Mouse (Mus musculus) heart, postnatal 14 days (tissue): ENCODE results near the gene 4930402F06Rik. TPM values are rescaled to one million over a fixed set of nuclear protein-coding genes. Genes with fewer than 3 reads are reported as not detected.
A peak's percentile ranks its signal among the peaks of the same experiment; 100 is the strongest.

ENCODE experiments used
- DNase-seq, 2 experiments: peaks; one replicate each; pipeline ENCODE4 v3.0.0; 2021 to 2022
- intact Hi-C: fragments of 180-260 bp; cut with DNase I; formaldehyde crosslinking; loops from one replicate; pipeline ENCODE4 v1.15.1; 2025
- long read RNA-seq, 2 experiments: library from polyadenylated mRNA; stranded (forward); transcript quantifications; one replicate each; pipeline ENCODE4 v2.0.0; 2021
- total RNA-seq, 2 experiments: library from RNA; stranded (reverse); gene quantifications; 2 replicates each; pipeline ENCODE4 v1.2.3; 2021

The 4930402F06Rik gene
- not detected for total RNA-seq
- long read RNA-seq, experiment 1, result 0 reads
- long read RNA-seq, experiment 2, result 0 reads

DNA sequence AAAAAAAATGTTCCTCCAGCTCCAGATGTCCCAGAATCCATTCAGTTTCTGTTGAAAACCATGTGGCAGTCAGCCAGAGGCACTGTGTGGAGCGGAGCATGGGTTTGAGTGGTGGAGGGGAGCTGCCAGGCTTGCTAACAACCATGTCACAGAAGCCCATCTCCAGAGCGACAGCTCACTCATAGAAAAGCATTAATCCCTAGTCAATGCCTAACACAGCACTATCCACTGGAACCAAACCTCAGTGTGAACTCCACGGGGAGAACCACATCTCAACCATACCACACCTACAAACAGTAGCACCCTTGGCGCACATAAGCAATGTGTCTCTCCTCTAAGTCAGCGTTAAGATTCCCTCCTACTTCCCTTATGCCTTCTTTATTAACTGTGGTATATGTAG, at the start of gene 4930402F06Rik:
Gene 4930402F06Rik, minus strand, starts transcription at position 80 of the 400 bp plus-strand sequence.
- no peak for DNase-seq
- intact Hi-C loops, result loop anchor here (1.0 to 5.0 kb wide), 4 partner anchors 45 to 180 kb away; no protein-coding TSS in a partner anchor

GRCm38 (mm10) chr2:35446300-35446699, 49.3 kb upstream of the 4930402F06Rik start:
- intact Hi-C loops, result loop anchor here (2.0 kb wide), 1 partner anchor 15 kb away; no protein-coding TSS in a partner anchor
- DNase-seq, result no peak

DNA sequence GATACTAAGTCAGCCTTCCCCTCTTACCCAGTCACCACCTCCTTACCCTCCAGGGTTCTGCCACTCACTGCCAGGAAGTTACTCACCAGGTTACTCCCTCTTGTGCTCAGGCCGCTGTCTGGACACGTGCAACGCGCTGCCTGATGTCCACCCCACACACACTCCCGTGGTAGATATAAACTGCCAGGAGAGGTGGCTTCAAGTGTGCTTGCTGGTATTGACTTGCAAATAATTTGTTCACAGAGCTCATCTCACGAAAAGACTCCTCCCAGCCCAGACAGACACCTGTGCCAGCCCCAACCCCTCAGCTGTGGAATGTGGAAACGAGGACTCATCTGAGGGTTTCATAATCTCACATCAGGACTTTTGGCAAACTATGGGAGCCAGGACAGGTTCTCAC, 48.6 kb upstream of the 4930402F06Rik start:
- no peak for DNase-seq
- intact Hi-C loops, result loop anchor here (2.0 kb wide), 1 partner anchor 15 kb away; no protein-coding TSS in a partner anchor

GRCm38 (mm10) chr2:35444764-35445262, 47.8 kb upstream of the 4930402F06Rik start:
- DNase-seq, result no peak
- intact Hi-C loops, result no loop called here

- intact Hi-C loops, result no loop called here
- peak in 1 of 2 experiments; percentile 43 for DNase-seq
These were observed 47.2 kb upstream of the 4930402F06Rik start for GRCm38 (mm10) chr2:35443981-35444763.

GRCm38 (mm10) chr2:35443325-35443724, 46.4 kb upstream of the 4930402F06Rik start:
- no peak for DNase-seq
- intact Hi-C loops, result no loop called here

GRCm38 (mm10) chr2:35442079-35442478, 45.1 kb upstream of the 4930402F06Rik start:
- intact Hi-C loops, result no loop called here

GRCm38 (mm10) chr2:35441419-35441818, 44.4 kb upstream of the 4930402F06Rik start:
- DNase-seq, result no peak
- intact Hi-C loops, result no loop called here

More at GRCm38 (mm10) chr2:35442079-35442478, 45.1 kb upstream of the 4930402F06Rik start:
- peak in 1 of 2 experiments; percentile 26 for DNase-seq

- DNase-seq, result no peak
- intact Hi-C loops, result no loop called here
These were observed 43.5 kb upstream of the 4930402F06Rik start for GRCm38 (mm10) chr2:35440480-35440879.

DNA sequence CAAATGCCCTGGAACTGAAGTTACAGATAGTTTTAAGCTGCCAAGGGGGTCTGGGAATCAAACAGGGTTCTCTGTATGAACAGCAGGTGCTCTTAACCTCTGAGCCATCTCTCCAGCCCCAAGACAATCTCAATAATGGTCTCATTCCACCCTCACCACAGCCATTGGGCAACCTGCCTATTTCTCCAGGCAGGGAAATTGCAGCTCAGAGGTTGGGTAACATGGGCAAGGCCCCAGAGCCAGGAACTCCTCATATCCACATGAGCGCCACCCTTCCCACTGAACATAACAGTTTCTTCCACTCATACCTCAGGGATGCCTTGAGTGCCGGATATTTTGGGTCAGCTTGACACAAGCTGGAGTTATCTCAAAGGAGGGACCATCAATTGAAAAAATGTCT, 40.8 kb upstream of the 4930402F06Rik start:
- intact Hi-C loops, result no loop called here
- no peak for DNase-seq

- no peak for DNase-seq
- intact Hi-C loops, result loop anchor here (5.0 kb wide), 1 partner anchor 73 kb away; no protein-coding TSS in a partner anchor
These were observed 37.7 kb upstream of the 4930402F06Rik start for GRCm38 (mm10) chr2:35434576-35435123.

GRCm38 (mm10) chr2:35433428-35433827, 36.5 kb upstream of the 4930402F06Rik start:
- DNase-seq, result peak; percentile 40 to 49
- intact Hi-C loops, result loop anchor here (5.0 kb wide), 1 partner anchor 74 kb away; no protein-coding TSS in a partner anchor

DNA sequence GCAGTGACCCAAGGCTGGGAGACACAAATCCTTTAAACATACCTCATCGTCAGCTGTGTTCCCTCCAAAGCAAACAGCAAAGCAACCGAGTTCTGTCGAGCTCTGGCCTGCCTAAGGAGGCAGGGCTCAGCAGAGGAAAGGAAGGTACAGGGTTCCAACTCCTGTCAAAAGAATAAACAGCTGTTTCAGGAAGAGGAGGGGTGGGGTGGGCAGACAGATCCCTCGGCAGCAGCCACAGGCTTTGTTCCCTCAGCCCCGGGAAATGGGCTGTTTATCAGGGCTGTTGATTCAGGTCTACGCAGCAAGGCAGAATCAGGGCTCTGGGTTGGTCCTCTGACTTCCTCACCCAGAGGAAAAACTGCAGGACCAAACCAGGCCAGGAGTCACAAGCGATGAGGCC, 35.5 kb upstream of the 4930402F06Rik start:
- peak; percentile 46 to 58 for DNase-seq
- intact Hi-C loops, result loop anchor here (5.0 kb wide), 1 partner anchor 75 kb away; no protein-coding TSS in a partner anchor

GRCm38 (mm10) chr2:35432011-35432410, 35.0 kb upstream of the 4930402F06Rik start:
- peak in 1 of 2 experiments; percentile 42 for DNase-seq
- intact Hi-C loops, result loop anchor here (5.0 kb wide), 1 partner anchor 75 kb away; no protein-coding TSS in a partner anchor

DNA sequence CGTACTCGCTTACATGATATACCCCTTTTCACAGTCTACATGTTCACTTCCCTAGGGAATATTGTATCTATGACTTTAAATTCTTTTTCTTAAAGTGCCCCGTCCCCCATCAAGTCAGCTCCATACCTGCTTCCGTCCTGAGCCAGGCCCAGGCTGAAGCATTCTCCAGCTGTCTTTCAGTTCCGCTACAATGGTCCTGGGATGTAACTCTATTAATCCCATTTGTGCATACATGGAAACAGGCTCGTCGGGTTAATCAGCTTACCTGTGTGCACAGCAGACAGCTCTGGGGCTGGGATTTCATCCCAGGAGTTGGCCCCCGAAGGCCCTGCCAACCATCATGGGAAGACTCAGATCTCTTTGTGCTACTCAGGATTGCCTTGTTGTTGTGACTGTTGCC, 33.8 kb upstream of the 4930402F06Rik start:
- DNase-seq, result no peak
- intact Hi-C loops, result loop anchor here (5.0 kb wide), 1 partner anchor 76 kb away; no protein-coding TSS in a partner anchor

GRCm38 (mm10) chr2:35428615-35429300, 31.8 kb upstream of the 4930402F06Rik start:
- intact Hi-C loops, result no loop called here
- no peak for DNase-seq

DNA sequence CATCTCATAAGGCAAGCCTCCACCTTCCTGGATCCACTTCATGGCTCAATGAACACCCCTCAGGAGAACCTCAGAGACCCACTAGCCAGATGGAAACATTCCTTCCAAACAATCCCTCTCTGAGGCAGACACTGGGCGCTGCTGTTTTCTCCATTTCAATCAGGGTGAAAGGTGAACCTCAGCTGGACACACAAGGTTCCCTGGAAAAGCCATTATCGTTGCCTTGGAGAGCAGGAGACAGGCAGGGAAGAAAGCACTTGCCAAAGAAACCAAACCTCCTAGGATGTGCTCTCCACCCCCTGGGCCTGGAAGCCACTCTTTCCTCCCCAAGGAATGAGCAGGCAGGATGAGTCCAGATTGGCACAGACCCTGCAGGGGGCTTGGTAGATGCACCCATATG, 30.6 kb upstream of the 4930402F06Rik start:
- intact Hi-C loops, result no loop called here
- DNase-seq, result peak; percentile 33 to 44

DNA sequence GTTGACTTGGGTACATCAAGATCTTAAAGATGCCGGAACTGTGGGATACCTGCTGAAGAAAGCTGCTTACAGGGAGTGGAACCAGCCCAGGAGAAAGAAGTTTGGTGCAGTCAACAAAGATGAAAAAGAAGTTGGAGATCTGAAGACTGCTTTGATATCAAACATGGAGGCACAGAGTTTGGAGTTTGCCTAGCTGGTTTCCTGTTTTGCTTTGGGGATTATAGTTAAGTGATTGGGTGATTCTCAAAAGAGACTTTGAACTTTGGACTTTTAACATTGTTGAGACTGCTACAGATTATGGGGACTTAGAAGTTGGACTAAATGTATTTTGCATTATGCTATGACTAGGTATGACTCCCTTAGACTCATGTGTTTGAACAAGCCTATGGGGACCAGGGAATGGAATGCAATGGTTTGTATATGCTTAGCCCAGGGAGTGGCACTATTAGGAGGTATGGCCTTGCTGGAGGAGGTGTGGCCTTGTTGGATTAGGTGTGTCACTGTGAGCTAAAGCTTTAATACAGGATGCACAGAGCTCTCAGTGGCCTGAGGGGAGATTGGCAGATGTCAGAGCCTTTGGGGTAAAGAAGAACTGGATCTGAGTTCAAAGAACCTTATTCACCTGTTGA, 26.9 kb upstream of the 4930402F06Rik start:
- DNase-seq, result no peak
- intact Hi-C loops, result no loop called here

DNA sequence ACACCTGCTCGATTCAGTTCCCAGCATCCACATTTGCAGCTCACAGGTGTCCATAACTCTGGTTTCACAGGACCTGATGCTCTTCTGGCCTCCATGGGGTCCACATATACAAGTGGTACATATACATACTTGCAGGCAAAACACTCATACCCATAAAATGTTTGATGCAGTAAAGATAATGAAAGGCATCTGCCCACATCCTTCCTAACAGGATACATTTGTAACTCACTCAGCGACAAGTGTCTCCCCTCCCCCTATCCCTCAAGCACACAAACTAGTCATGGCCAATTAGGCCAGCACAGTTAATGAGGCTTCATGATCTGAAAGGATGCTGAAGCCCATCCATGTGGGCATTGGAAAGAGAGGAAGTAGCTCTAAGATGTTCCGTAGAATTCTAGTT, 25.4 kb upstream of the 4930402F06Rik start:
- DNase-seq, result no peak
- intact Hi-C loops, result no loop called here

DNA sequence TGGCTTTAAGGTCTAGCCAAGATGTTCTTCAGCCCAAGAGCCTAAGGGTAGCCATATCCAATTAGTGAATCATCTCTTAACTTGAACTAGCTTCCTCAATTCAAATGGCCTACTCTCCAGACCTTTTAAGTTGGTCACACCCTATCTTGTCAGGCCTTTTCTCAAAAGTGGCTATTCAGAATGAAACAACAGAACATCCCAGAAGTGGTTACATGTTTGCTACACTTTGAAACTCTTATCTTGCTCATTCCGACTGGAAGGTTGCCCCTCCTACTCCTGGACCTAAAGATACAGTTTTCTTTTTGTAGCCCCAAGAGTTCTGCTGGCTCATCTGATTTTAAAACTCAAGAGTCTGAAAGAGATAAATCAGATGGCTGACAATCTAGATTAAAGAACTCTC, 23.7 kb upstream of the 4930402F06Rik start:
- intact Hi-C loops, result no loop called here
- no peak for DNase-seq
